Mouse (Mus musculus): ENCODE data around the gene Akap6.

DNA sequence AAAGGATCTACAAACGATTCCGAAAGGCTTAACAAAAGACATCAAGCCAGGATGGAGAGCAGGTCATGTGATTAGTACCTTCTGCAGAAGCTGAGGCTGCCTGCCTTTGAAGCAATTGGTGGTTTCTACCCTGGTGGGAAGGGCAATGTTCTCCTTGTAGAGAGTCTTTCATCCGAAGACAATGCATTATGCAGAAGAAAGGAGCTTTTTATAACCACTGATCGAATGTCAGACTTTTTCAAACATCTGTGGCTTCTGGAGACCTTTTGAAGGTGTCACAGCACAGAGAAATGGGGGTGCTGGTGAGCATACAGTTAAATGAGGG, 97.2 kb downstream of the Akap6 start:
- TF ChIP-seq CTCF (IDR thresholded peaks at IDR 0.05; ENCODE audit: low read depth) (no peak), EP300 (IDR thresholded peaks at IDR 0.05; ENCODE audit: low read depth) (no peak)
